Mouse (Mus musculus): ENCODE measurements at regions not wholly inside any gene's neighbourhood (a gene's known extent, or its start where the extent isn't known, plus 50 kb on each side); places are given as distances from the start of the nearest gene placed in this dataset.

- no peak for DNase-seq
Measured at GRCm38 (mm10) chr11:20985771-20986170, 105.3 kb upstream of the Peli1 start.

GRCm38 (mm10) chr11:20987171-20987815 is 103.8 kb upstream of the Peli1 start:
- no peak for DNase-seq

- no peak for DNase-seq
Measured at GRCm38 (mm10) chr11:20987841-20988251, 103.2 kb upstream of the Peli1 start.

- DNase-seq, result no peak
Measured at GRCm38 (mm10) chr11:20988871-20989270, 102.2 kb upstream of the Peli1 start.

GRCm38 (mm10) chr11:20993580-20993979 is 97.5 kb upstream of the Peli1 start:
- DNase-seq, result no peak

- DNase-seq, result no peak
Measured at GRCm38 (mm10) chr11:21001400-21001799, 89.7 kb upstream of the Peli1 start.

GRCm38 (mm10) chr11:21007222-21007621 is 83.9 kb upstream of the Peli1 start:
- DNase-seq, result no peak

- no peak for DNase-seq
Measured at GRCm38 (mm10) chr11:21009505-21009904, 81.6 kb upstream of the Peli1 start.

- no peak for DNase-seq
Measured at GRCm38 (mm10) chr11:21010867-21011266, 80.2 kb upstream of the Peli1 start.

- DNase-seq, result no peak
Measured at GRCm38 (mm10) chr11:21014250-21014649, 76.8 kb upstream of the Peli1 start.

GRCm38 (mm10) chr11:21015536-21015935 is 75.6 kb upstream of the Peli1 start:
- peak; percentile 70 for DNase-seq

GRCm38 (mm10) chr11:21016133-21016746 is 74.9 kb upstream of the Peli1 start:
- DNase-seq, result no peak

GRCm38 (mm10) chr11:21016791-21017329 is 74.2 kb upstream of the Peli1 start:
- DNase-seq, result no peak

- no peak for DNase-seq
Measured at GRCm38 (mm10) chr11:21019829-21020228, 71.3 kb upstream of the Peli1 start.

GRCm38 (mm10) chr11:21024111-21024510 is 67.0 kb upstream of the Peli1 start:
- peak; percentile 41 for DNase-seq

GRCm38 (mm10) chr11:21024521-21024920 is 66.6 kb upstream of the Peli1 start:
- DNase-seq, result peak; percentile 48

- no peak for DNase-seq
Measured at GRCm38 (mm10) chr11:21027299-21027698, 63.8 kb upstream of the Peli1 start.

GRCm38 (mm10) chr11:21030362-21030761 is 60.7 kb upstream of the Peli1 start:
- no peak for DNase-seq

- DNase-seq, result no peak
Measured at GRCm38 (mm10) chr11:21031816-21032215, 59.3 kb upstream of the Peli1 start.

GRCm38 (mm10) chr11:21033234-21033822 is 57.8 kb upstream of the Peli1 start:
- DNase-seq, result no peak

GRCm38 (mm10) chr11:21033823-21034401 is 57.2 kb upstream of the Peli1 start:
- peak; percentile 83 for DNase-seq

GRCm38 (mm10) chr11:21036161-21036916 is 54.8 kb upstream of the Peli1 start:
- DNase-seq, result peak; percentile 81
